Mouse (Mus musculus) kidney, adult 9 months (tissue): ENCODE results near the gene Cela2a.
A peak's percentile ranks its signal among the peaks of the same experiment; 100 is the strongest.

Source experiments
- DNase-seq: peaks from one replicate; pipeline ENCODE4 v3.0.0; 2022

Gene Cela2a

GRCm38 (mm10) chr4:141857422-141857930, 31.5 kb upstream of the Cela2a start:
- peak; percentile 86 for DNase-seq

DNA sequence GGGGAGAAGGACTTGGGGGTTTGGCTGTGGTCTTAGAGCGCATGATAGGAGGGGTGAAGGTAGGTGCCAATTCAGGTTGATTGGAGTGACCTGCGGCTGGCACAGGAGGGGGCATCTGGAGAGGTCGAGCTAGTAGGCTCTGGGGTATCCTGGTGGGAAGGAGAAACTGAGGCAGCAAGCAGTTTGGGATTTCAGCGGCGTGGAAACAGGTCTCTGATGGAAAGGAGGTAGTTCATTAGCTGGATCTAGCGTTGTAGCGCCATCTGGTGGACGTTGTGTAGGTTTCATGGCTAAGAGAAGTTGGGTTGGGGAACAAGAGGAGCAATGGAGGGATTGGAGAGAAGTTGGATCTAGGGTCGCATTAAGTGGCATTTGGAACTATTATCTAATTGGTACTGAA, 27.5 kb upstream of the Cela2a start:
- no peak for DNase-seq

DNA sequence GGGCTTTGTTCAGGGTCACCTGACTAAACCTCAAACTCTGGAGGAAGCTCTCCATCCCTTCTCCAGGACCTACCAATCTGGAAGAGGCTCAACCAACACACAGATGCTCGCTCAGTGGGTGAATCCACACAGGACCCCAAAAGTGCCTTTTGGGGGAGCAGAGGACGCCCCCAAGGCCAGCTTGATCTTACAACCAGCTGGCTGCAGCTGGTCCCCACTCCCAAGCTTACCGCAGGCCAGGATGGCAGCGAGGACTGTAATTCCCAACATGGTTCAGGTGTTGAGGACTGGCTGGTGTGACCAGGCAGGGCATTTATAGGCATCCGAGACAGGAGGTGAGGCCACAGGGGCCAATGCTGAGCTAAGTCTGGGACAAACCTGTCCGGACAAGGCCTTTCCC, 20.0 kb upstream of the Cela2a start, which contains the start of gene Ctrc:
Ctrc (minus strand) TSS at position 361 of the 400 bp plus-strand sequence.
- DNase-seq, result no peak

DNA sequence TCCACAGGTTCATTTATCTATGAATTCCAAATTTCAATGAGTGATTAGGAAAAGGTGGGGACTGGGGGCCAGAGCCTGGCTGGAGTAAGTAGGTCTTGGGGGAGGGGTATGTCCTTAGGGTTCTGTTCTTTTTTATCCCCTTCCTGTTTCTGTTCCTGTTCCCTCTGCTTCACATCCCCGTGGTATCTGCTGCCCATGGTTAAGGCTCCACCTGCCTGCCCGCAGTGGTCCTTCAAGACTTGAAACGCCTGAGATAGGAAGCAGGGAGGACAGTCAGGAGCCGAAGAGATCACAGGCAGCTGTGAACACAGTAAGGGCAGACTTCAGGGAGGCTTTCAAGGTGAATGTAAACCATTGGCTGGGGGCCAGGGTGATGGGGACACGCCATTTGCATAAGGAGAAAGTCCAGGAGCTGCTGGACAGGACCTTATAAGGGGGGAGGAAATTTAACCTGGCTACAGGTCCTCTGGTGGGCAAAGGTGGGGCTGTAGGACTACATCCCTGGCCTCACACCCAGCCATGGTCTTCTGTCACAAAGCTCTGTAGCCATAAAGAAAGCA, 8.7 kb upstream of the Cela2a start:
- no peak for DNase-seq

- DNase-seq, result no peak
Observed at GRCm38 (mm10) chr4:141833911-141834310, 8.0 kb upstream of the Cela2a start.

GRCm38 (mm10) chr4:141831361-141831760, 5.4 kb upstream of the Cela2a start:
- DNase-seq, result no peak

DNA sequence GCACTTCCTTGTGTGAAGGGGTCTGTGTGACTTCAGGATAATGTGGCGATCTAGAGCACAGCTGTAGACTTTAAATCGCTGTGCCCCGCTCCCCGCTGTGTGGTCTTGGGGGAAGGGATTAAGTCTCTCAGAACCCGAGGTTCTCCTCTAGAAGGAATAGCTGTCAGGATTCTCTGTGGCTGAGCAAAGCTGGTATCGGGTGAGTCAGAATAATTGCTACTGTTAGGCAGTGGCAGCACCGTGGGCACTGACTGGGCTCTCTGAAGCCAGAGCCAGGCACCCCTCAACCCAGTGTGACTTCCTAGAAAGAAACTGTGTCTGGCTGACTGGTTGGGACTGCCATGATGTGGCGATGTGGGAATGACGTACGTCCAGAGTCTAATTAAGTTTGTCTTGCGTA, 4.4 kb upstream of the Cela2a start:
- DNase-seq, result no peak

- no peak for DNase-seq
Observed at GRCm38 (mm10) chr4:141828177-141828576, 2.2 kb upstream of the Cela2a start.

DNA sequence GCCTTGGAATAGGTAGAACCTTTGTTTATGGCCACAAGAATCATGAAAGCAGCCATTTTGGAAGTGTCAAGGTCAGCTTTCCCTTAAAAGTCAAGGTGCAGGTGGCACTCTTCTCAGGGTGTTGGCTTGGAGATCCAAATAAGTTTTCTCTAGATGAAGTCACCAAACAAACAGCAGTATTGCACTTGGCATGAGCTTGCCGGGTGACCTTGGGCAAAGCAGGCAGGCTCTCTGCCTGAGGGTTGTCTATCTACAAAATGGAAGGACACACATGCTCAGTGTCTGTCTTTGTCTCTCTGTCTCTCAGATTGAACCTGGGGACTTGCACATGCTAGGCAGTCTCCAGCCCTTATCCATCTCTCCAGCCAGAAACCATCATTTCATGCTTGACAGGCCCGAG, 1.4 kb upstream of the Cela2a start:
- DNase-seq, result no peak

- no peak for DNase-seq
Observed at GRCm38 (mm10) chr4:141822979-141823378, 3.0 kb downstream of the Cela2a start.

DNA sequence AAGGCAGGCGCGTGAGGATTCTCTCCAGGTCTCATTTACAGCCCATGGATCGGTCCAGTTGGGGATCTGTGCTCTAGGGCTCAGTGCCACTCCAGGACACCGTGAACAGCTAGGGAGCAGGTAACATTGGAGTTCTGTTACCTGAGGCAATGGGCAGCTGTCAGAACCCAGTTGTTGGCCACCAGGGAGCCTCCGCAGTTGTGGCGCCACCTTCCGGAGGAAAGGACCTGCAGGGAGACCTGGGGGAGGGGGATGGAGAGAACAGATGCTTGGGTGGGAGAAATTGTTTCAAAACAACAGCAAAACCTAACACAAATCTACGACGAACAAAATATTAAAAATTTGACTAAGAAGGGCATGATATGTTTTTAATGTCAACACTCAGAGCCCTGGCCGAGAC, 3.9 kb downstream of the Cela2a start:
- DNase-seq, result peak; percentile 21

DNA sequence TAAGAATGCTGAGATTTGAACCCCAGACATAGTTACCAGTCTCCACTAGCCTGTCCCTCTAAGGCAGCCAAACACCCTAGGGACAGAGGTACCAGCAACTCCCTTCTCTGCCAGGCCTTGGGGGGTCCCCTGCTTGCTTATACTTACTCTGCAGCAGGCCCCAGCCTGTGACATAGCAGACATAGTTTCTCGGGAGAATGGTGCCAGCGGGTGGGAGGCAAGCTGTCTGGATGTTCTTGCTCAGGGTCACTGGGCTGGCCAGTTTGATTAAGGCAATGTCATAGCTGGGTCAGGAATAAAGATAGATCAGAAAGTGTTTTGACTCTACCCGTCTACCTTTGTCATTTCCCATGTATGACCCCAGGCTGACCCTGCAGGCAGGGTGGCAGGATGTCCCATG, 4.8 kb downstream of the Cela2a start:
- no peak for DNase-seq

DNA sequence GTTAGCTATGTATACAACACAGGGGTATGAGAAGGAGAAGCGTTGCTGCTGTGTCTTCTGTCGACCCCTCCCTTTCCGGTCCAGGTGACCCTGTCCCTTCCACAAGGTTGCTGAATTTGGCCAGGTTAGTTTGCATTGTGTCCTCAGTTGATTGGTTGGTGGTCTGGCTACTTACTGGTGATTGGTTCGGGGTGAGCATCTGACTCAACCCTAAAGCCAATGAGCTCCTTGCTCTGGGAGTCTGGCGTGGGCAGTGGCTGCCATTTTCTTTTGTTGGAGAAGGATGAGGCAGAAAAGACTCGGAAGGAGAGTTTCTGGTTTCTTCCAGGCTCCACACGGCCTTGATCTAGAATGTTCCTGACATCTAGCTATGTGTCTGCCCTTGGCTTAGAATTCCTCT, 6.6 kb downstream of the Cela2a start:
- DNase-seq, result no peak

DNA sequence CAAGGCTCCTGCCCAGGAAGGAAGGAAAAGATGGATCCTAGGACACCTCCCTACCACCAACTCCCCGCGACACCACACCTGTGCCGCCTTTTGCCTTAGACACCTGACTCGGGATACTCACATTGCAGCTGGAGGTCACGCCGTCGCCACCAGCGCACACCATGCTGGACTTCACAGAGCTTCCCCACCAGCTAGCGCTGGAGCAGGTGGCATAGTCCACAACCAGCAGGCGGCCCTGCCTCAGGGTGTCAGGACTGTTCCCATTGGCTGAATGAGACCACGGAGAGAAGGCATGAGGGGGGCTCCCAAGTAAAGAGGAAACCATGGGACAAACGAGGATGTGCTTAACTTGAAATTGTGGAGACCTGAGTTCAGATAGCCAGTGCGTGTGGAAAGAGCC, 7.1 kb downstream of the Cela2a start:
- no peak for DNase-seq

- DNase-seq, result no peak
Observed at GRCm38 (mm10) chr4:141817706-141818105, 8.3 kb downstream of the Cela2a start.

DNA sequence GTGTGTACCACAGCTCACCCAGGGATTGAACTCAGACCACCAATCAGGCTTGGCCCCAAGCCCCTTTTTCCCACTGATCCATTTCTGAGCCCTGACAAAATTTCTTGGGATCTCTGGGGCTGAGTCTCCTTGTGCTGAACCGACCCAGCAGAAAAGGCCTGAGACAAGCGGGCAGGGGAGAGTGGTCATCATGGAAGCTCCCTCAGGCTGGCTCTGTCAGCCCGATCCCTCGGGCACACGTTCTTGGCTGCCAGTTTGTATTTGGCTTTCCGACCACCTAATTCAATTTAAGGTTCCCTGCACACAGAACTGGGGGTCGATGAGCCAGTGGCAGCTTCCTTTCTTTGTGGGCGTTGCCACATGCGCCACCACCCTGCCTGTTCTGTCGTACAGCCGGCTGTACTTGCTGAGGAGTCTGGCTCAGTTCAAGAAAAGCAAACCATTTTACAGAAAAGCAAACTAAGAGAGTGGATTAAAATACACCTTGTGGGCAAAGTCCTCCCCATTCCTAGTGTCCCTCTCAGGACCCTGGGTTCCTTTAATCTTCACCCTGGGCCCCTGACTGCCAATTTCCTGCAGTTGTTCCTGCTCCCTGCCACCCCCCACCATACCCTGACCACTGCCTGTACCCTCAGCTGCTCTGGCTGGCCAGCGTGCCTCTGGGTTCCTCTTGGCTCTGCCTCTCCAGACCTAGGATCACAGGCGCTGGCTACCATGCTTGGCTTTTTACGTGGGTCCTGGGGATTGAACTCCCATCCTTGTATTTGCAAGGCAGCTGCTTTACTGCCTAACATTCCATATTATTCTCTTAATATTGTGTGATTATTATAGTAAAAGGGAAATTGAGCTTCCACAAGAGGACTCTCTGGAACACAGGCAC, 8.9 kb downstream of the Cela2a start:
- DNase-seq, result no peak

DNA sequence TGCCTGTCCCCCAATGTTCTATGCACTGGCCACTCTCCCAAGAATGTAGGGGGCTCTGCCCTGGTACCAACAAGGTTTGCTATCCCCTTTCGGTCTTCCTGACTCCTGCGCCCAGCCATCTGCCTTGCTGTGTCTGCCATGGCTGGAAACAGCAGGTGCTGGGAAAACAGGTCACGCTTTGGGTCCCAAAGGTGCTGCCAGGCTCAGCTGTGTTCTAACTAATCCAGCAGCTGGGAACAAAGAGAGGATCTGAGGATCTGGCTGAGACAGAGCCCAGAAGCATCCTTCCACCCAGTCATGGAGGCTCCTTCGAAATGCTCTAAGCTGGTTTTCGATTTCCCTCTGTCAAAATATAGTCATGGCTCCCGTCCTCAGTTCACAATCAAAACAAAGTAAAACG, 9.7 kb downstream of the Cela2a start:
- DNase-seq, result no peak

DNA sequence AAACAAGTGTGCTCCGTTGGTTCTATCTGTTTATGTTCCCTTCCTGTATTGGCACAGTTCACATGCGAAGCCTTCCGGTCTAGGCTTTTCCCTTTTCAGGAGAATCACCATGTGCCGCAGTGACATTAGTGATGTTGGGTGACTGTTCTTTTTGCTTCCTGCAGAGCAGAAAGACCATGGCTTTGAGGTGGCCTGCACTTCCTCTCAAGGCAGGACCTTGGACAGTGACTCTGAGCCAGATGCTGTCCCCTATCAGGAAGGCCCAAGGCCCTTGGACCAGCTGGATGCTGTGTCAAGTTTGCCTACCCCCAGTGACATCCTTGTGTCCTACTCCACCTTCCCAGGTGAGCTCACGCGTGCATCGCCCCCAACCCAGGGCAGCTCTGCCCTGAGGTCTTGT, 14.6 kb downstream of the Cela2a start:
- no peak for DNase-seq

GRCm38 (mm10) chr4:141810975-141811374, 15.0 kb downstream of the Cela2a start:
- DNase-seq, result no peak

GRCm38 (mm10) chr4:141809850-141810464, 16.0 kb downstream of the Cela2a start:
- no peak for DNase-seq

GRCm38 (mm10) chr4:141805886-141806285, 20.1 kb downstream of the Cela2a start:
- no peak for DNase-seq

DNA sequence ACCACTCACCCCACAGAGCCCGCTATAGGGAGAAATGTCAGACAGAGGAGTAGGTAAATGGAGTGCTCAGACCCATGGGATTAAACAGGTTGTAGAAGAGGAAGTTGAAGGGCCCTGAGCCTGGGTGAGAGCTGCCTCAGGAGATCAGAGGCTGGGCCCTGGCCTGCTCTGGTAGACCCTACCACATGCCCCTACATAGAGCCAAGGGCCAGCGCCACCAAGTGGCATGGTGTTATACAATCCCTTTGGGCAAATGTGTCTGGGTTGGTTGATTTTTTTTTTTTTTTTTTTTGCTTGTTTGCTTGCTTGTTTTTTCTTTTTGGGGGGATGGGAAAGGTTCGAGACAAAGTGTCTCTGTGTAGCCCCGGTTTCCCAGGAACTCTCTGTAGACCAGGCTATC, 21.9 kb downstream of the Cela2a start:
- no peak for DNase-seq

DNA sequence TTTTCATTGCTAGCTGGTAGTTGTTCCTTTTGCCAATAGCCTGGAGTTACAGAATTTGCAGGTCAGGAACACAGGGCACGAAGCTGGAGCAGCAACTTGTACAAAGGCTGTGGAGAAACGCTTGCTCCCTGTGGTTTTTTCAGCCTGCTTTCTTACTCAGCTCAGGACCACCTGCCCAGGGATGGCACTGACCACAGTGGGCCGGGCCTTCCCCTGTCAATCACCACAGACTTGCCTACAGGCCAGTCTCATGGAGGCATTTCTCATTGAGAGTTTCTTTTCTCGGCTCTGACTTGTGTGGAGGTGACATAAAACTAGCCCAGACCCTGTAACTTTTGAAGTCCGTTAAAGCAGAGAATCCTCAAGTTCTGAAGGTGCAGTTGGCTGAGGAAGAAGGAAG, 28.4 kb downstream of the Cela2a start:
- no peak for DNase-seq

DNA sequence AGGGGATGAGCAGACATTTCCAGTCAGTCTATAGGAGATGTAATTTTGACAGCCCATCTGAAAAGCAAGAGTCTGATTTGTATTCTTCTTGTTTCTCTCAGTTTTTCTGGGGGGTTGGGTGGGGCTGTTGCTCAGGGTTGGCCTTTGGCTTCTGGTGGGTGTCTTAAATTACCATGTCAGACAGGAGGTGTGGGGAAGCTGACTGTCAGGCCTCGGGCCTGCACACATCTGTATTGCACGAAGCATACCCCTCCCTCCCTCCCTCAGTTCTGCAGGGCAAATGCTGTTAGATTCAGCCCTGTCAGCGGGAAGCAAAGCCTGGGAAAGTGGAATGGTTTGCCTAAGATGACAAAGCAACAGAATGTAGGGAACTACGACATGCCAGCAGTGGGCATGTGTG, 29.0 kb downstream of the Cela2a start:
- DNase-seq, result no peak
